Mouse (Mus musculus) erythroblast, adult 5-6 weeks (primary cell): ENCODE data around the gene Pyroxd1. TPM values are rescaled to one million over a fixed set of nuclear protein-coding genes. Genes with fewer than 3 reads are reported as not detected.
"Not testable (repeated sequence)": the region's sequence is repeated elsewhere in the genome, so short reads cannot be mapped to it uniquely, and the experiment has no call there.

ENCODE experiments used
- ATAC-seq: replicated peaks from 2 replicates; pipeline ENCODE4 v1.8.0; 2016; ENCODE audit warnings: moderate number of reproducible peaks, mild to moderate bottlenecking, moderate TSS enrichment, inconsistent platforms; ENCODE audit not compliant: poor library complexity, low FRiP score, severe bottlenecking
- total RNA-seq, 2 experiments: library from RNA; stranded (forward) in 1 of 2; stranded (reverse) in 1 of 2; fragments of 150-400 nt in 1 of 2; fragments of 200-764, 138-1000 nt in 1 of 2; gene quantifications; 2 replicates each; pipeline versions ENCODE4 v1.2.3 to v1.2.4; 2015 to 2017; ENCODE audit warnings: low replicate concordance in 2 of 2

Gene Pyroxd1
- total RNA-seq (2015; ENCODE audit: low replicate concordance): 3.3 and 3.6 TPM in 2 replicates
- 0.70 and 2.6 TPM in 2 replicates for total RNA-seq (2017; ENCODE audit: low replicate concordance)

- ATAC-seq: peak; percentile 98
These were observed at the start of gene Pyroxd1 for GRCm38 (mm10) chr6:142345440-142346038. Gene Pyroxd1, plus strand, starts transcription at chr6:142345654.

GRCm38 (mm10) chr6:142298098-142298497 is 47.4 kb upstream of the Pyroxd1 start, which contains the start of gene Iapp:
Gene Iapp, plus strand, starts transcription at chr6:142298423.
- ATAC-seq: no peak

GRCm38 (mm10) chr6:142305076-142305475 is 40.4 kb upstream of the Pyroxd1 start:
- no peak for ATAC-seq

- ATAC-seq: no peak
These were observed 31.2 kb upstream of the Pyroxd1 start for GRCm38 (mm10) chr6:142314285-142314684.

GRCm38 (mm10) chr6:142317106-142317505 is 28.3 kb upstream of the Pyroxd1 start:
- no peak for ATAC-seq

GRCm38 (mm10) chr6:142322881-142323280 is 22.6 kb upstream of the Pyroxd1 start, which contains the start of gene Slco1a5:
Gene Slco1a5, minus strand, starts transcription at chr6:142322981.
- no peak for ATAC-seq

- ATAC-seq: no peak
These were observed 18.9 kb upstream of the Pyroxd1 start for GRCm38 (mm10) chr6:142326598-142326997.

- ATAC-seq: no peak
These were observed 16.3 kb upstream of the Pyroxd1 start for GRCm38 (mm10) chr6:142329201-142329600.

- no peak for ATAC-seq
These were observed 6.5 kb upstream of the Pyroxd1 start for GRCm38 (mm10) chr6:142338961-142339360.

GRCm38 (mm10) chr6:142339576-142339975 is 5.9 kb upstream of the Pyroxd1 start:
- ATAC-seq: no peak

GRCm38 (mm10) chr6:142343561-142343960 is 1.9 kb upstream of the Pyroxd1 start:
- no peak for ATAC-seq

- ATAC-seq: no peak
These were observed 992 bp downstream of the Pyroxd1 start for GRCm38 (mm10) chr6:142346181-142347110.

- no peak for ATAC-seq
These were observed 2.3 kb downstream of the Pyroxd1 start for GRCm38 (mm10) chr6:142347431-142348385.

- ATAC-seq: not testable (repeated sequence)
These were observed 6.6 kb downstream of the Pyroxd1 start for GRCm38 (mm10) chr6:142352099-142352498.

- no peak for ATAC-seq
These were observed 11.7 kb downstream of the Pyroxd1 start for GRCm38 (mm10) chr6:142357106-142357505.

GRCm38 (mm10) chr6:142362036-142362435 is 16.6 kb downstream of the Pyroxd1 start:
- no peak for ATAC-seq

GRCm38 (mm10) chr6:142363019-142363576 is 17.6 kb downstream of the Pyroxd1 start:
- ATAC-seq: no peak

- ATAC-seq: no peak
These were observed 20.5 kb downstream of the Pyroxd1 start for GRCm38 (mm10) chr6:142365742-142366472.
